Mouse (Mus musculus) small intestine, adult 2 months (tissue): ENCODE data around the gene Mthfd2. TPM values are rescaled to one million over a fixed set of nuclear protein-coding genes. Genes with fewer than 3 reads are reported as not detected.
"Not testable (repeated sequence)": the region's sequence is repeated elsewhere in the genome, so short reads cannot be mapped to it uniquely, and the experiment has no call there.

ENCODE experiments used
- H3K27ac ChIP-seq: fragments of 200-500 bp; 2 replicates; pipeline ENCODE4 v1.5.1; 2012; ENCODE audit warnings: low read depth, low read length, control low read depth, inconsistent platforms; ENCODE audit not compliant: insufficient read depth
- H3K27me3 ChIP-seq: fragments of 200-500 bp; 2 replicates; pipeline ENCODE4 v1.6.1; 2012; ENCODE audit warnings: mild to moderate bottlenecking, moderate library complexity, low read length, inconsistent platforms; ENCODE audit not compliant: control insufficient read depth, insufficient read depth
- H3K36me3 ChIP-seq: fragments of 200-500 bp; 2 replicates; pipeline ENCODE4 v1.6.1; 2012; ENCODE audit warnings: mild to moderate bottlenecking, low read length, control low read depth, inconsistent platforms; ENCODE audit not compliant: control insufficient read depth, insufficient read depth
- H3K4me1 ChIP-seq: fragments of 200-500 bp; 2 replicates; pipeline ENCODE4 v1.6.1; 2012; ENCODE audit warnings: low read length, inconsistent platforms, mixed read lengths; ENCODE audit not compliant: control insufficient read depth, insufficient read depth, insufficient read length
- H3K4me3 ChIP-seq: fragments of 200-500 bp; 2 replicates; pipeline ENCODE4 v1.5.1; 2012; ENCODE audit warnings: low read depth, mild to moderate bottlenecking, control low read depth, inconsistent platforms, low read length, moderate library complexity
- CTCF ChIP-seq: fragments of 200-500 bp; IDR thresholded peaks from 2 replicates; pipeline ENCODE4 v1.5.1; 2012; ENCODE audit warnings: low read depth, mild to moderate bottlenecking, control low read depth, inconsistent platforms, low read length, moderate library complexity, mixed read lengths; ENCODE audit not compliant: insufficient replicate concordance, insufficient read length; ENCODE audit errors: extremely low read depth
- POLR2A ChIP-seq: fragments of 200-500 bp; IDR thresholded peaks from 2 replicates; pipeline ENCODE4 v1.6.1; 2012; ENCODE audit warnings: low read depth, mild to moderate bottlenecking, control low read depth, inconsistent platforms, low read length, moderate library complexity
- WGBS: fragments of 180-500 bp; shearing (Covaris S2); methylation state at CpG from one replicate; pipeline ENCODE4 v1.1.7; 2018; 5-methylcytosine and 5-hydroxymethylcytosine counted together
- polyA plus RNA-seq: library from polyadenylated mRNA; depleted of rRNA; stranded (reverse); fragments of >200 nt; gene quantifications from 2 replicates; pipeline ENCODE4 v1.2.3, GENCODE M21; 2012

Gene Mthfd2
- polyA plus RNA-seq, 1 experiment = 3.3 TPM

GRCm38 (mm10) chr6:83350172-83350571, 24.5 kb upstream of the Mthfd2 start:
- peaks cover 14% of the 10 kb centered on the region for H3K36me3 ChIP-seq
- TF ChIP-seq CTCF = no peak
- TF ChIP-seq POLR2A = no peak
- H3K4me1 ChIP-seq = peaks cover 19% of the 10 kb centered on the region; the same call in 1 of the 2 replicates
- peak overlapping the region; percentile 78 for H3K4me3 ChIP-seq
- 71% methylated on average over 7 of the region's 7 CpGs for WGBS
- H3K27me3 ChIP-seq = no peaks in the 10 kb centered on the region
- no peak overlapping the region for H3K27ac ChIP-seq

GRCm38 (mm10) chr6:83349274-83349958, 23.7 kb upstream of the Mthfd2 start:
- no peak overlapping the region for H3K27ac ChIP-seq
- H3K4me1 ChIP-seq = peaks cover 12% of the 10 kb centered on the region; the same call in 1 of the 2 replicates
- WGBS = 1% methylated on average over 53 of the region's 53 CpGs
- peaks cover 15% of the 10 kb centered on the region for H3K36me3 ChIP-seq
- TF ChIP-seq POLR2A (peak; percentile 81; the same call in 1 of the 2 replicates), CTCF (peak; percentile 74)
- H3K4me3 ChIP-seq = peak overlapping the region; percentile 78
- no peaks in the 10 kb centered on the region for H3K27me3 ChIP-seq

DNA sequence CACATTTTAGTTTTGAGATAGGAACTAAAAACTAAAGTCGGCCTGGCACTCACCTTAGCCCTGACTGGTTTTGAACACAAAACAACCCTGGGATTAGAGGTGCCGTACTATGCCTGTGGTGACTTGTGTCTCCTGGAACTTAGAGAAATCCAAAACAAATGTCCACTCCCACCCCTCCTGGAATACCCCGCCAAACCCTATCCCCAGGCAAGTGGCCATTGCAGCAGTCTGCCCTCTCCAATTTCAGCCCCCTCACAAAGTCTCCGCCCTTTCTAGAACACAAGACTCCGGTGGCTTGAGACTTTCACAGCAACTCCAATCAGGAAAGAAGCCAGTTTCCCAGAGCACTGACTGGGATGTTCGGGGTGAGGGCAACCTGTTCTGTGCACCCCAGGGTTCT, 23.2 kb upstream of the Mthfd2 start, which contains the start of gene Bola3:
TSS of gene Bola3 (plus strand) at position 275 of the 400 bp plus-strand sequence.
- WGBS = 40% methylated on average over 6 of the region's 6 CpGs
- Histone ChIP-seq H3K4me1 (peaks cover 9% of the 10 kb centered on the region; the same call in 1 of the 2 replicates), H3K36me3 (peaks cover 15% of the 10 kb centered on the region), H3K27me3 (no peaks in the 10 kb centered on the region), H3K4me3 (peak within 1 kb of the TSS; percentile 78), H3K27ac (no peak within 1 kb of the TSS)
- no peak for TF ChIP-seq CTCF

- Histone ChIP-seq H3K36me3 (peaks cover 15% of the 10 kb centered on the region), H3K4me3 (no peak overlapping the region), H3K4me1 (peaks cover 9% of the 10 kb centered on the region; the same call in 1 of the 2 replicates), H3K27ac (no peak overlapping the region), H3K27me3 (no peaks in the 10 kb centered on the region)
- TF ChIP-seq POLR2A (no peak), CTCF (no peak)
- WGBS = 65% methylated on average over 3 of the region's 3 CpGs
Observed at GRCm38 (mm10) chr6:83347916-83348315, 22.2 kb upstream of the Mthfd2 start.

DNA sequence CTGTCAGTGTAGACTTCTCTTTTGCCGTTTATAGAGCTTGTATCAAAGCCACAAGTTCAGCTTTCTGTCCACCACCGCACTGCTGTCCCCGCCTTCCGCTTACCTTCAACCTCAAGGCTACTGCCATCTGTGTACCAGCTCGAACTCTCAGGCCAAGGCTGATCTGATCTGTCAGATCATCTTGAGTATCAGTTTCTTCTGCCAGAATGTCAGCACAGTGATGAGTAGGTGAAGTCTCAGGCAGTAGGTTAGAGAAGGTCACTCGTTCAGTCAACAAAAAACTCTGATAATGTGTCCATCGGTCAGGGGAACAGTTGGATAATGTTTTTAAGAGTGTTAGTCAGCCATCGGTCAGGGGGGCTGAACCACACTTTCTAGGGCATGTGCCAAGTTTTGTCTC, 19.6 kb upstream of the Mthfd2 start:
- not testable (repeated sequence) for H3K27me3 ChIP-seq, H3K4me1 ChIP-seq, H3K4me3 ChIP-seq, H3K27ac ChIP-seq
- peaks cover 34% of the 10 kb centered on the region for H3K36me3 ChIP-seq
- WGBS = 87% methylated on average over 8 of the region's 8 CpGs

DNA sequence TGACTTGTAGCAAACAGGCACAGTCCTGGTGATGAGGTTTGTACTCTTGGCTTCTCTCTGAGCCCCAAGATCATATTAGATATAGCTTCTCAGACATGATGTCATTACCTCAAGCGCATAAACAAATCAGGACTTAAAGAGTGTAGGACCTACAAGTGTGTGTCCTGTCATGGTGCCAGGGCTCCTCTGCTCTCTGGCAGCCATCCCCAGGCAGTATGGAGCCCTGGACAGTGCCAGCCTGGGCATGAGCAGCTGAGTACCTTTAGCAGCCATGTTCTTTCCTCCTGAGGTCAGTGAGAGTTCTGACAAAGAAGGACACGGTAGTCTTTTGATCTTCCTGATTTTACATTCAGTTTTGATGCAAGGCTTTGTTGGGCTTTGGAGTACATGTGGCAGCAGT, 17.2 kb upstream of the Mthfd2 start:
- no peak for TF ChIP-seq CTCF
- TF ChIP-seq POLR2A = no peak
- Histone ChIP-seq H3K36me3 (peaks cover 53% of the 10 kb centered on the region), H3K4me3 (no peak overlapping the region), H3K27ac (no peak overlapping the region), H3K27me3 (no peaks in the 10 kb centered on the region), H3K4me1 (no peaks in the 10 kb centered on the region)
- 87% methylated on average over 2 of the region's 2 CpGs for WGBS

- 67% methylated on average over 3 of the region's 3 CpGs for whole genome bisulfite sequencing
- Histone ChIP-seq H3K4me3 (no peak overlapping the region), H3K36me3 (peaks cover 54% of the 10 kb centered on the region), H3K4me1 (no peaks in the 10 kb centered on the region), H3K27ac (no peak overlapping the region), H3K27me3 (no peaks in the 10 kb centered on the region)
- TF ChIP-seq POLR2A (no peak), CTCF (no peak)
Observed at GRCm38 (mm10) chr6:83341387-83341786, 15.7 kb upstream of the Mthfd2 start.
